Mouse (Mus musculus): ENCODE measurements at regions not wholly inside any gene's neighbourhood (a gene's known extent, or its start where the extent isn't known, plus 50 kb on each side); places are given as distances from the start of the nearest gene placed in this dataset.

- no peak for DNase-seq (ENCODE audit: low spot score)
Observed at GRCm38 (mm10) chr6:89257416-89257815, 105.0 kb downstream of the Plxna1 start.

DNA sequence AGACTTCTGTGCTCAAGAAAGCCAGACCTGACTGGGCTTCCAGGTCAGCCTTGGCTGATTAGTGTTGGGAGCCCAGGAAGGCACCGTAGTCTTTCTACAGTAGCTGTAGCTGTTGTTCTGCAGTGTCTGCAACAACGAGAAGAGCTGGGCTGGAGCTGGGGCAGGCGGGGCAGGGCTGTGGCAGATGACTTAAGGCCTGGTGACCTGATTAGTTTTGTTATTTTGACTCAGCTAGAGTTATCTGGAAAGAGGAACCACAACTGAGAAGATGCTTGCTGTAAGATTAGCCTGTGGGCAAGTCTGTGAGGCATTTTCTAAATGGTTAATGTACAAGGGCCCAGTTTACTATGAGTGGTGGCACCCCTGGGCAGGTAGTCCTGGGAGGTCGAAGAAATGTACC lies 104.3 kb downstream of the Plxna1 start:
- no peak for DNase-seq (ENCODE audit: low spot score)

GRCm38 (mm10) chr6:89259406-89259994 lies 102.9 kb downstream of the Plxna1 start:
- DNase-seq (ENCODE audit: low spot score) = no peak

GRCm38 (mm10) chr6:89262958-89263357 lies 99.5 kb downstream of the Plxna1 start:
- DNase-seq (ENCODE audit: low spot score) = no peak

DNA sequence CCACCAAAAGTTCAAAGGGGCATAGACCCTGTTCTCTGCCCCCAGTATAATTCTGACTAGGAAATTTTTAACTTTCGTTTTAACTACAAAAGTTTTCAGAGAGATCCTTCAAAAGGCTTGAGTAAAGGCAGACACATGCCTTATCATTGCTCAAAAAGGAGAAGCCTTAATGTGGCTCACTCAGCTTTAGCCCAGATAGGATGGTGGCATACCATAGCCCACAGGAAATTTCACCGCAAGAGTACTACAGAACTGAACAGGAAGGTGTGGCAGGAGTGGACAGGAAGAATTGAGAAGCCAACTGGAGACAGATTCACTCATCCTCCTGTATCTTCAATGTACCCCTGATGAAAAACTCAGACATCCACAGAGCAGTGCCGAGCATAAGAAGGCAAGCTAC lies 97.1 kb downstream of the Plxna1 start:
- DNase-seq (ENCODE audit: low spot score) = no peak

All from urinary bladder, postnatal 14 days (tissue).